Mouse (Mus musculus) midbrain, embryonic 12.5 days (tissue): ENCODE measurements around the gene Mpdu1. TPM values are rescaled to one million over a fixed set of nuclear protein-coding genes. Genes with fewer than 3 reads are reported as not detected.

Experiments used
- ATAC-seq: fragments of 200-750 bp; cut with Nextera tagmentation; 2 replicates; pipeline ENCODE4 v1.8.0; 2017; ENCODE audit warnings: low read depth, moderate TSS enrichment, moderate library complexity; ENCODE audit not compliant: low FRiP score
- H3K27ac ChIP-seq: fragments of 300-500 bp; sonication (generic); replicated peaks from 2 replicates; pipeline ENCODE4 v1.5.1; 2016; ENCODE audit warnings: mild to moderate bottlenecking
- H3K27me3 ChIP-seq: fragments of 300-500 bp; sonication (generic); 2 replicates; pipeline ENCODE4 v1.6.1; 2016; ENCODE audit warnings: mild to moderate bottlenecking
- H3K36me3 ChIP-seq: fragments of 300-500 bp; sonication (generic); 2 replicates; pipeline ENCODE4 v1.6.1; 2016
- H3K4me1 ChIP-seq: fragments of 300-500 bp; sonication (generic); 2 replicates; pipeline ENCODE4 v1.6.1; 2016
- H3K4me2 ChIP-seq: fragments of 300-500 bp; sonication (generic); replicated peaks from 2 replicates; pipeline ENCODE4 v1.6.1; 2016; ENCODE audit warnings: mild to moderate bottlenecking, moderate library complexity
- H3K4me3 ChIP-seq: fragments of 300-500 bp; sonication (generic); 2 replicates; pipeline ENCODE4 v1.5.1; 2016; ENCODE audit warnings: mild to moderate bottlenecking
- H3K9ac ChIP-seq: fragments of 300-500 bp; sonication (generic); replicated peaks from 2 replicates; pipeline ENCODE4 v1.6.1; 2016; ENCODE audit warnings: mild to moderate bottlenecking, moderate library complexity
- H3K9me3 ChIP-seq: fragments of 300-500 bp; sonication (generic); 2 replicates; pipeline ENCODE4 v1.6.1; 2016; ENCODE audit warnings: mild to moderate bottlenecking
- WGBS: fragments of 180-500 bp; shearing (Covaris S2); methylation state at CpG from one replicate; pipeline ENCODE4 v1.1.7; 2016; 5-methylcytosine and 5-hydroxymethylcytosine counted together
- polyA plus RNA-seq: library from polyadenylated mRNA; unstranded; fragments of >200 nt; fragmentation: Nextera tagmentation; extraction: Ambion mirVana; gene quantifications from 2 replicates; pipeline ENCODE4 v1.2.1, GENCODE M21; 2016

The Mpdu1 gene
- polyA plus RNA-seq, 1 experiment from 2014 or later, result 79.4 TPM

- ATAC-seq, result peak; percentile 11
- Histone ChIP-seq H3K9me3 (no peaks in the 10 kb centered on the region), H3K4me3 (peak overlapping the region; percentile 100), H3K4me1 (peaks cover 28% of the 10 kb centered on the region), H3K36me3 (peaks cover 77% of the 10 kb centered on the region), H3K27ac (peak overlapping the region; percentile 97), H3K27me3 (no peaks in the 10 kb centered on the region), H3K4me2 (peak overlapping the region; percentile 83), H3K9ac (peak overlapping the region; percentile 100)
- under 1% methylated on average over 40 of the region's 43 CpGs for WGBS
These were observed 9.3 kb upstream of the Mpdu1 start for GRCm38 (mm10) chr11:69671726-69672124.

GRCm38 (mm10) chr11:69670786-69671725, 8.6 kb upstream of the Mpdu1 start:
- peaks cover 28% of the 10 kb centered on the region for H3K4me1 ChIP-seq
- peak overlapping the region; percentile 83 for H3K4me2 ChIP-seq
- WGBS, result 1% methylated on average over 60 of the region's 61 CpGs
- peak overlapping the region; percentile 100 for H3K9ac ChIP-seq
- peaks cover 78% of the 10 kb centered on the region for H3K36me3 ChIP-seq
- no peaks in the 10 kb centered on the region for H3K9me3 ChIP-seq
- peak overlapping the region; percentile 100 for H3K4me3 ChIP-seq
- ATAC-seq, result peak; percentile 63
- H3K27me3 ChIP-seq, result no peaks in the 10 kb centered on the region
- H3K27ac ChIP-seq, result peak overlapping the region; percentile 97

GRCm38 (mm10) chr11:69666665-69667005, 4.2 kb upstream of the Mpdu1 start:
- H3K4me3 ChIP-seq, result no peak overlapping the region
- no peak for ATAC-seq
- H3K9me3 ChIP-seq, result no peaks in the 10 kb centered on the region
- H3K4me2 ChIP-seq, result no peak overlapping the region
- peaks cover 71% of the 10 kb centered on the region for H3K36me3 ChIP-seq
- peaks cover 24% of the 10 kb centered on the region for H3K4me1 ChIP-seq
- no peak overlapping the region for H3K27ac ChIP-seq
- H3K9ac ChIP-seq, result no peak overlapping the region
- WGBS, result 87% methylated on average over 3 of the region's 3 CpGs
- H3K27me3 ChIP-seq, result no peaks in the 10 kb centered on the region

GRCm38 (mm10) chr11:69665961-69666664, 3.7 kb upstream of the Mpdu1 start, which contains the start of gene Cd68:
Cd68 (minus strand) TSS chr11:69666153.
- 36% methylated on average over 7 of the region's 7 CpGs for WGBS
- H3K36me3 ChIP-seq, result peaks cover 71% of the 10 kb centered on the region
- no peaks in the 10 kb centered on the region for H3K27me3 ChIP-seq
- no peak within 1 kb of the TSS for H3K4me2 ChIP-seq
- no peak within 1 kb of the TSS for H3K9ac ChIP-seq
- H3K27ac ChIP-seq, result no peak within 1 kb of the TSS
- no peaks in the 10 kb centered on the region for H3K9me3 ChIP-seq
- no peak for ATAC-seq
- no peak within 1 kb of the TSS for H3K4me3 ChIP-seq
- peaks cover 29% of the 10 kb centered on the region for H3K4me1 ChIP-seq

GRCm38 (mm10) chr11:69665457-69665960, 3.1 kb upstream of the Mpdu1 start:
- Histone ChIP-seq H3K4me2 (no peak overlapping the region), H3K36me3 (peaks cover 68% of the 10 kb centered on the region)

GRCm38 (mm10) chr11:69664841-69665240, 2.4 kb upstream of the Mpdu1 start:
- H3K4me1 ChIP-seq, result peaks cover 20% of the 10 kb centered on the region
- H3K9me3 ChIP-seq, result no peaks in the 10 kb centered on the region
- WGBS, result 94% methylated on average over 7 of the region's 7 CpGs
- H3K27me3 ChIP-seq, result no peaks in the 10 kb centered on the region
- H3K27ac ChIP-seq, result peak overlapping the region; percentile 97; the same call in 1 of the 2 replicates
- no peak overlapping the region for H3K4me3 ChIP-seq
- peaks cover 66% of the 10 kb centered on the region for H3K36me3 ChIP-seq
- no peak overlapping the region for H3K4me2 ChIP-seq
- H3K9ac ChIP-seq, result no peak overlapping the region
- ATAC-seq, result no peak

More at GRCm38 (mm10) chr11:69665457-69665960, 3.1 kb upstream of the Mpdu1 start:
- Histone ChIP-seq H3K9me3 (no peaks in the 10 kb centered on the region), H3K9ac (no peak overlapping the region), H3K27me3 (no peaks in the 10 kb centered on the region), H3K4me1 (peaks cover 27% of the 10 kb centered on the region), H3K4me3 (no peak overlapping the region), H3K27ac (no peak overlapping the region)
- 82% methylated on average over 9 of the region's 9 CpGs for WGBS
- no peak for ATAC-seq

GRCm38 (mm10) chr11:69663795-69664194, 1.4 kb upstream of the Mpdu1 start:
- ATAC-seq, result no peak
- H3K4me3 ChIP-seq, result no peak overlapping the region
- WGBS, result 92% methylated on average over 6 of the region's 6 CpGs
- H3K27ac ChIP-seq, result peak overlapping the region; percentile 97
- H3K4me2 ChIP-seq, result no peak overlapping the region
- no peak overlapping the region for H3K9ac ChIP-seq
- H3K4me1 ChIP-seq, result peaks cover 12% of the 10 kb centered on the region
- H3K9me3 ChIP-seq, result no peaks in the 10 kb centered on the region
- H3K36me3 ChIP-seq, result peaks cover 62% of the 10 kb centered on the region
- no peaks in the 10 kb centered on the region for H3K27me3 ChIP-seq

GRCm38 (mm10) chr11:69662967-69663671, 677 bp upstream of the Mpdu1 start:
- Histone ChIP-seq H3K27me3 (no peaks in the 10 kb centered on the region), H3K9ac (peak overlapping the region; percentile 37), H3K4me1 (peaks cover 12% of the 10 kb centered on the region), H3K36me3 (peaks cover 62% of the 10 kb centered on the region), H3K4me3 (peak overlapping the region; percentile 57), H3K27ac (peak overlapping the region; percentile 97), H3K4me2 (peak overlapping the region; percentile 61), H3K9me3 (no peaks in the 10 kb centered on the region)
- 72% methylated on average over 13 of the region's 13 CpGs for WGBS
- ATAC-seq, result peak; percentile 44

GRCm38 (mm10) chr11:69661221-69661881, 1.1 kb downstream of the Mpdu1 start:
- Histone ChIP-seq H3K9ac (peak overlapping the region; percentile 63), H3K27ac (peak overlapping the region; percentile 97; the same call in 1 of the 2 replicates), H3K36me3 (peaks cover 64% of the 10 kb centered on the region), H3K4me1 (peaks cover 12% of the 10 kb centered on the region), H3K4me2 (peak overlapping the region; percentile 61), H3K9me3 (no peaks in the 10 kb centered on the region), H3K27me3 (no peaks in the 10 kb centered on the region), H3K4me3 (peak overlapping the region; percentile 57)
- 84% methylated on average over 3 of the region's 3 CpGs for WGBS
- ATAC-seq, result no peak

- 87% methylated on average over 15 of the region's 15 CpGs for WGBS
- Histone ChIP-seq H3K4me1 (peaks cover 16% of the 10 kb centered on the region), H3K36me3 (peaks cover 56% of the 10 kb centered on the region), H3K27me3 (no peaks in the 10 kb centered on the region), H3K4me2 (no peak overlapping the region), H3K4me3 (0 out of 2 replicates have a peak overlapping the region, but pooled peaks have one; percentile 0), H3K9ac (no peak overlapping the region), H3K9me3 (no peaks in the 10 kb centered on the region), H3K27ac (no peak overlapping the region)
- no peak for ATAC-seq
These were observed 5.0 kb downstream of the Mpdu1 start for GRCm38 (mm10) chr11:69657462-69657881.
